Mouse (Mus musculus) ES-Bruce4 (cell line): ENCODE measurements around the gene Tspyl2.

Source experiments
- CTCF ChIP-seq: IDR thresholded peaks from one replicate; pipeline ENCODE4 v1.8.1; 2011; ENCODE audit warnings: low read depth, low read length
- EP300 ChIP-seq: IDR thresholded peaks from 2 replicates; pipeline ENCODE4 v1.6.1; 2011; ENCODE audit warnings: low read depth, low read length; ENCODE audit not compliant: insufficient read depth
- POLR2A ChIP-seq: IDR thresholded peaks from one replicate; pipeline ENCODE4 v1.8.1; 2011; ENCODE audit warnings: low read length; ENCODE audit not compliant: insufficient read depth

GRCm38 (mm10) chrX:152306224-152306623 lies 36.0 kb downstream of the Tspyl2 start:
- no peak for TF ChIP-seq CTCF
- no peak for TF ChIP-seq POLR2A
- TF ChIP-seq EP300 = no peak
